Mouse (Mus musculus) adrenal gland, postnatal 25 days (tissue): ENCODE measurements at regions not wholly inside any gene's neighbourhood (a gene's known extent, or its start where the extent isn't known, plus 50 kb on each side); places are given as distances from the start of the nearest gene placed in this dataset.

Experiments used
- DNase-seq: peaks from one replicate; pipeline ENCODE4 v3.0.0; 2021; ENCODE audit warnings: mixed read lengths

GRCm38 (mm10) chr4:53386309-53386708 is 53.9 kb upstream of the Slc44a1 start:
- no peak for DNase-seq

GRCm38 (mm10) chr4:53384761-53385160 is 55.5 kb upstream of the Slc44a1 start:
- DNase-seq, result peak; percentile 60

DNA sequence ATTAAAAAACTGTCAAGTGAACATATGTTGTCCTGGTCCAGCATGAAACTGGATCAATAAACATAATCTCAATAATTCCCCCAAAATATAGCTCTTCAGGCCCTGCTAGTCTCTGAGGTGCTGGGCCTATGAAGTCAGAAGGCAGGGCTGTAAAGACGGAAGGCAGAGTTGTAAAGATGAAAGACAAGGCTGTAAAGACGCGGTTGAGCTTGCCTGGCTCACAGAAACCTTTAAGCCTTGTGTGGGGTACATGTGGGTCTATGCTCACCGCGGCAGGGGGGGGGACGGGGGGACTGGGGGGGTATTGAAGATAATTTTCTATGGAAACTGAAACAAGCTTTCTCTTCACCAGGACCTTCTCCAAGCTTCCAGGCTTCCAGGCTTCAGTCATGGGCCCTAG is 56.1 kb upstream of the Slc44a1 start:
- DNase-seq, result no peak

GRCm38 (mm10) chr4:53382012-53382411 is 58.2 kb upstream of the Slc44a1 start:
- DNase-seq, result no peak

- DNase-seq, result no peak
Measured at GRCm38 (mm10) chr4:53379855-53380254, 60.4 kb upstream of the Slc44a1 start.

GRCm38 (mm10) chr4:53376995-53377394 is 63.2 kb upstream of the Slc44a1 start:
- no peak for DNase-seq

DNA sequence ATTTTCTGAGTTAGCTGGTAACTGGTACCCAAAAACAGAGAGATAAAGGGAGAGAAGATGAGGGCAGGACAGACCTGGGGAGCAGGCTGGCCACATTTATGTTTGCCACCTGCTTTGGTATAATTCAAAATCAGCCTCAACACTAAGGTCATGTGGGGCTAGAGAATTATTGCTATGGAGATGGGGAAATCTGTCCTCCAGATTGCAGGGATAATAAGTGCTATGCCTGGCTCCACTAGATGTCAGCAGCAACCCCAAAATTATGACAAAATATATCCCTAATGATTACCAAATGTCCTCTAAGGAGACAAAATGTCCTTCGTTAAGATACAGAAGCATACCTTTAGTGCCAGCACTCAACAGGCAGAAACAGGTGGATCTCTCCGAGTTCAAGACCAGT is 83.8 kb upstream of the Slc44a1 start:
- no peak for DNase-seq

GRCm38 (mm10) chr4:53354961-53355360 is 85.3 kb upstream of the Slc44a1 start:
- DNase-seq, result no peak

DNA sequence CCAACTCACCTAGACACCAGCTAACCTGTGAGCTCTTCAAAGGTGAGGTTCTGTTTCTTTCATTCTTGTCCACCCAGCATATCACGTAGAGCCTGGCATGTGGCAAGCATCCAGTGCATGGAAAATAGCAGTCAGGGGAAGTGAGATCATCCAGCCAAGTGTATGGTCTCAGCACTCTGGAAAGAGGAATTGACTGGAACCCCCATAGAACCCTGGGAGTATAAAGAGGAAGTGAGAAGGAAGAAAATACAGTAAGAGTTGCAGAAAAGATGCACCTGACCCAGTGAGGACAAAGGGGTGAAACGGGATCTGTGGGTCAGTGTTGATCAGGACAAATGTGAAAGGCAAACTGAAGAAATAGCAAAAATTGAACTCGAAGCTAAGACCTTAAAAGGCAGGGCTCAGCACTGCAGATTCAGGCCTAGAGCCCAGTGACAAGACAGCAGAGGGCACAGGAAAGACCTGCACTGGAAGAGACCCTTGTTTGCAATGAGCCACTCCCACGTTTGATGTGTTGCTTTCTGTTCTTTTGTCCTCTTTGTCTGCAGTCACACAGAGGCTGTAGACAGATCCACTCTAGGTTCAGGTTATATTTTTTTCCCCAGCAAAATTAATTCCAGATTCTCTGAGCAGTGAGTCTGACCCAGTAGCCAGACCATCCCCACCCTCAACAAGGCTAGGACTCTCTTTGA is 86.7 kb upstream of the Slc44a1 start:
- DNase-seq, result no peak

GRCm38 (mm10) chr4:53351104-53351607 is 89.1 kb upstream of the Slc44a1 start:
- no peak for DNase-seq

GRCm38 (mm10) chr4:53345346-53345745 is 94.9 kb upstream of the Slc44a1 start:
- no peak for DNase-seq

- DNase-seq, result peak; percentile 9
Measured at GRCm38 (mm10) chr4:53344546-53344945, 95.7 kb upstream of the Slc44a1 start.

- no peak for DNase-seq
Measured at GRCm38 (mm10) chr4:53341181-53341580, 99.0 kb upstream of the Slc44a1 start.

DNA sequence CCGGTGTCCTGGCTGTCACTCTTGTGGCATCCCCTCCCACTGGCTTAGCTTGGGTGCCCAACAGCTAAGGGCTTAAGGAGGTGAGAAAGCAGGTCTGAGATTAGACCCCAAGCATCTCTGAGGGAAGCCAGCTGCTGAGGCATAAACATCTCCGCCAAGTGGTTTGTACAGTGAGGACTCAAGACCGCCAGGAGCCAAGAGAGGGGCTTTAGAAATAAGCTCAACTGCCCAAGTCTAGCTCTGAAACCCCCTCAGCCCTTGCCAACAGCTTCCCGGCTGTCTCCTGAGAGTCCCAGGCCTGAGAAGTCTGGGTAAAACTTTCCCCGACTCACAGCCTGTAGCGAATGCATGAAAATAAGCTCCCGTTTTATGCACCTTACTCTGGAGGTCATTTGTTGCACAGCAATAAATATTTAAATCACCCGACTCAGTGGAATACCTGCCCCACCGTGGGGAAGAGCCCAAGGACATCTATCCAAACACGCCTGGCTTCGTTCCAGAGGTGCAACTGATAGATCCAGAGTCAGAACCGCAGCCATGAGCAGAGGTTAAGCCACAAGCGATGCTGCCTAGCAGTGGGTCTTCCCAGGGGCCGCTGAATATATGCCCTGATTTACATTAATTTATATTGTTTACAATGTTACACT is 100.1 kb upstream of the Slc44a1 start:
- DNase-seq, result peak; percentile 37

- DNase-seq, result peak; percentile 42
Measured at GRCm38 (mm10) chr4:53339125-53340020, 100.8 kb upstream of the Slc44a1 start.

GRCm38 (mm10) chr4:53338479-53338878 is 101.7 kb upstream of the Slc44a1 start:
- no peak for DNase-seq

DNA sequence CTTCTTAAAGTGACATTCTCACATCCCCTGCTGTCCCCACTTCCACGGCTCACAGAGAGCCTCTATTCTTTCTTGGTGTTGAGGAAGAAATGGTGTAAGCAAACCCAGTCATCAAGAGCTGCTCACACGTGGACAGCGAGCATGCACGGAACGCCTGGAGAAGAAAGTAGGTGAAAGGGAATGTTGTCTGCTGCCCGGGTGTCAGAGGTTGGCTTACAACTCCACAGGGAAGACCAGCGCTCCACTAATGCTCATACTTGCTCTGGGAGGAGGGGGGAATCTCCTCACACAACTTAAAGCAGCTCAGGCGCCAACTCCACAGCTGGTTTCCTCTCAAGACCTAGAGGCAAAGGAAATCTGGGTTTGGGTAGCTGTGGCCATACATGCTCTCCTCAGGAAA is 102.4 kb upstream of the Slc44a1 start:
- no peak for DNase-seq

- DNase-seq, result peak; percentile 18
Measured at GRCm38 (mm10) chr4:53327382-53328165, 112.6 kb upstream of the Slc44a1 start.

DNA sequence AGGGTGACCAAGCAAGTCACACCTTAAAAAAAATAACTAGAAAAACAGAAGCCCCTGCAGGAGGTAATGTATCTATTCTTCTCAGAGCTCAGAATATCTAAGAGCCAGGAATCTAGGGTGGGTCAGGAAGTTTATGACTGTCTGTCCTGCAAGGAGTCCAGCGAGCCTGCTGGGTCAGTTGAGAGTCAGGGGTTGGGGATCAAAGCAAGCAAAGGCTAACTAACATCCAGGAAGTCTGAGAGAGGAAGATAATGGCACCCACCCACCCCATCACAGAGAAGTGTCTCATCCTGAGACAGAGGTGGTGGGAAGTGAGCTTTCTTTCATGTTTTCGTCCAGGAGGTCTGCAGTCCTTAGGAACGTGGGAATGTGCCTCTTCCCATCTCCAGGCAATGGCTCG is 116.4 kb upstream of the Slc44a1 start:
- no peak for DNase-seq

GRCm38 (mm10) chr4:53323195-53323594 is 117.0 kb upstream of the Slc44a1 start:
- no peak for DNase-seq

- no peak for DNase-seq
Measured at GRCm38 (mm10) chr4:53322484-53322883, 117.7 kb upstream of the Slc44a1 start.
